Mouse (Mus musculus) left cerebral cortex, adult 6 months (tissue): Measurements from ENCODE around the gene Dnah9. TPM values are rescaled to one million over a fixed set of nuclear protein-coding genes. Genes with fewer than 3 reads are reported as not detected.

Experiments
- long read RNA-seq, 2 experiments: library from polyadenylated mRNA; unstranded; transcript quantifications; one replicate each; pipeline ENCODE4 v2.0.0; 2019 to 2020
- polyA plus RNA-seq: library from polyadenylated mRNA; unstranded; fragments of <200 nt; fragmentation: Nextera tagmentation; gene quantifications from 2 replicates; pipeline ENCODE4 v1.2.3, GENCODE M21; 2021

The Dnah9 gene
- polyA plus RNA-seq, result 0.51 and 0.70 TPM in 2 replicates
- long read RNA-seq, experiment 1, partial matches to known transcripts, result 1 of 6 reads
- long read RNA-seq, experiment 1, other reads (novel, unspliced or antisense), result 5 of 6 reads
- long read RNA-seq, experiment 2, partial matches to known transcripts, result 2 of 2 reads
- long read RNA-seq, experiment 2, other reads (novel, unspliced or antisense), result 0 of 2 reads

DNA sequence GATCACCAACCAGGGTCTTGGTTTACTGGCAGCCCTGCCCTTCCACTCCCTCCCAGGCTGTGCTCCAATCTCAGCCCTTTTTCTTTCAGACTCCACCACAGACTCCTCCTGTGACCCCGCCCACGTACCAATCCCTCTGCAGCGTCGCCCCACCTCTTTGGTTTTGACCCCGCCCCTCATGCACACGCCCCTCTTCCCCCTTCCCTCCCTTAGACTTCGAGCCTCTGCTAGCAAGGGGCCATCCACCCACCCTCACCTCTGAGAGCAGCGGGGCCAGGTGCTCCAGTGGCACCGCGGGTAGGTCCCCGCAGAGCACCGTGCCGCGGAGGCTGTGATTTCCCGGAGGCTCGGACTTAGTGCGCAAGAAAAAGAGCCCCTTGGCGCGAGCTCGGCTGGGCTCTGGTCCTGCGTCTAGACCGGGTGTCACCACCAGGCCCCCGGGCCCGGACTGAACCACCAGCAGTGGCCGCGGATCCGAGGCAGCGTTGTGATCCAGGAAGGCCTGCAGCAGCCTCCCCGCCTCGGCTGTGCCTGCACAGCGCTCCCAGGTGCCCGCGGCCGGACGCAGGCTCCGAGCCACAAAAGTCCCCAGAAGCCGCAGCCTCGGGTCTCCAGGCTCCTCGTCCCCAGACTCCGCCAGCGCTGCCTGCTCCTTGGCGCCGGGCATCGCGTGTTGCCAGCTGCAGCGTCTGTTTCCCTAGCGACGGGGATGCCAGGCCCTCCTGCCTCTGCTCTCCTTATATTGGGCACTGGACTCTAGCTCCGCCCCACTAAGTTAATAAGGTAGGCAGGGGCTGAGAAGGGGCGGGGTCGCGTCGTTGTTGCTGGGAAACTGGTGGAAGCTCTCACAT, at the start of gene Dnah9:
TSS of gene Dnah9 (minus strand) at position 751 of the 851 bp plus-strand sequence.

DNA sequence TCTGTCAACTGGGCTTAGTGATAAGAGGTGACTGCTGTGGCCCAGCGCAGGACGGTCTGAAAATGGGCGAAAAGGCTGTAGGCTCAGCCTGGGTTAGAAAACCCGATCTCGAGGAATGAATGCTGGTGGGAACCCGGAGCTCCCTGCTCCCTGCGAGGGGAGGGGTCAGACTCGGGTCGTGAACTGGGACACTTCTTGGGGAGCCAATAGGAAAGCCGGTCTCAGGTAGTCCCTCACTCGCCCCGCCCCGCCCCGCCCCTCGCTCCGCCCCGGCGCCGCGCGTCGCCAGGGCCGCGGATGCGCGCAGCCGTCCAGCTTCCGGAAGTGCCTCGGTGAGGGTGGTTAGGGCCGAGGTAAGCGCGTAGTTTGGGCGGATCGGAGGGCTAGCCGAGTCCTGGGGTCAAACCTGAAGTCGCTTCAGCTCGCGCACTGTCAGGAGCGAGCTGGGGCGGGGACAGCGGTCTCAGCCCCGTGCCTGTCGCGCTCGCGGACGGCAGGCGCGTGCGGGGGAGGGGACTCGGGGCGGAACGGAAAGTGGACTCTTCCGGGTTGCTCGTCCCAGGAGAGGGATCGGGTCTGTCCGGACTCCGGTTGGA, 361.3 kb downstream of the Dnah9 start, which contains the start of gene Zkscan6:
TSS of gene Zkscan6 (plus strand) at position 267 of the 596 bp plus-strand sequence.

DNA sequence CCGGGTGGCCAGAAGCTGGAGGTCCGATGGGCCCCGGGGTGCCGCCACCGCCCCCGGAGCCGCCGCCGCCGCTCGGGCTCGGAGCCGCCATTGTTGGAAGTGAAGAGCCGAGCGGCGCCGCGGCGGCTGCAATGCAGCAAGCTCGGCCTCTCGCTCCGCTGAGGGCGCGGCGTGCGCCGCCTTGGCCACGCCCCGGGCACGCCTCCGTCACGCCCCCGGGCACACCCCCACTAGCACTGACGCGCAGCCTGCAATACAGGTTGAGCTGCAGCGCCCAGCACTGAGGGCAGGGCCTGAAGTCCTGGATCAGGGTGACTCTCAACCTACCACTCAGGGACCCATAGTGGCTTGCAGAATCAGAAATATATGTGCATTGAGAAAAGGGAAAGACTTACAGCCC, 380.2 kb downstream of the Dnah9 start, which contains the start of gene Map2k4:
TSS of gene Map2k4 (minus strand) at position 144 of the 400 bp plus-strand sequence.

